Mouse (Mus musculus): ENCODE results near the gene Kri1. TPM values are rescaled to one million over a fixed set of nuclear protein-coding genes. Genes with fewer than 3 reads are reported as not detected.
"Not testable (repeated sequence)": the region's sequence is repeated elsewhere in the genome, so short reads cannot be mapped to it uniquely, and the experiment has no call there.

Kri1 gene
- total RNA-seq, 2 experiments from 2014 or later: 39.7 to 46.9 TPM

GRCm38 (mm10) chr9:21316696-21317095 lies 28.9 kb upstream of the Kri1 start:
- DNase-seq (ENCODE audit: low spot score in 2 of 2): no peak

- DNase-seq (ENCODE audit: low spot score in 2 of 2): no peak
Measured at GRCm38 (mm10) chr9:21315421-21315820, 27.7 kb upstream of the Kri1 start.

GRCm38 (mm10) chr9:21314367-21315140 lies 26.8 kb upstream of the Kri1 start:
- DNase-seq (ENCODE audit: low spot score in 2 of 2): no peak

- peak; percentile 66 to 84 for DNase-seq (ENCODE audit: low spot score in 2 of 2)
Measured at GRCm38 (mm10) chr9:21313394-21313793, 25.6 kb upstream of the Kri1 start.

- no peak for DNase-seq (ENCODE audit: low spot score in 2 of 2)
Measured at GRCm38 (mm10) chr9:21312134-21312533, 24.4 kb upstream of the Kri1 start, which contains the start of gene Ap1m2. Gene Ap1m2 (minus strand): TSS chr9:21312337.

- no peak for DNase-seq (ENCODE audit: low spot score in 2 of 2)
Measured at GRCm38 (mm10) chr9:21311695-21312094, 23.9 kb upstream of the Kri1 start.

GRCm38 (mm10) chr9:21309150-21309741 lies 21.5 kb upstream of the Kri1 start:
- DNase-seq (ENCODE audit: low spot score in 2 of 2): no peak

GRCm38 (mm10) chr9:21305065-21305464 lies 17.3 kb upstream of the Kri1 start:
- no peak for DNase-seq (ENCODE audit: low spot score in 2 of 2)

GRCm38 (mm10) chr9:21299014-21299413 lies 11.2 kb upstream of the Kri1 start:
- DNase-seq (ENCODE audit: low spot score in 2 of 2): no peak

GRCm38 (mm10) chr9:21292271-21292670 lies 4.5 kb upstream of the Kri1 start:
- DNase-seq (ENCODE audit: low spot score in 2 of 2): no peak

- DNase-seq (ENCODE audit: low spot score in 2 of 2): not testable (repeated sequence)
Measured at GRCm38 (mm10) chr9:21291868-21292267, 4.1 kb upstream of the Kri1 start.

- DNase-seq (ENCODE audit: low spot score in 2 of 2): peak; percentile 99 to 100
Measured at GRCm38 (mm10) chr9:21291022-21291787, 3.4 kb upstream of the Kri1 start, which contains the start of gene Cdkn2d. Gene Cdkn2d (minus strand): TSS chr9:21291407.

- no peak for DNase-seq (ENCODE audit: low spot score in 2 of 2)
Measured at GRCm38 (mm10) chr9:21290589-21290988, 2.8 kb upstream of the Kri1 start.

- no peak for DNase-seq (ENCODE audit: low spot score in 2 of 2)
Measured at GRCm38 (mm10) chr9:21289337-21289671, 1.5 kb upstream of the Kri1 start.

GRCm38 (mm10) chr9:21288404-21289336 lies 901 bp upstream of the Kri1 start:
- no peak for DNase-seq (ENCODE audit: low spot score in 2 of 2)

GRCm38 (mm10) chr9:21286753-21287152 lies 1.0 kb downstream of the Kri1 start:
- DNase-seq (ENCODE audit: low spot score in 2 of 2): no peak

- DNase-seq (ENCODE audit: low spot score in 2 of 2): no peak
Measured at GRCm38 (mm10) chr9:21283994-21284393, 3.8 kb downstream of the Kri1 start.

GRCm38 (mm10) chr9:21283591-21283990 lies 4.2 kb downstream of the Kri1 start:
- DNase-seq (ENCODE audit: low spot score in 2 of 2): no peak

GRCm38 (mm10) chr9:21277776-21278175 lies 10.0 kb downstream of the Kri1 start:
- DNase-seq (ENCODE audit: low spot score in 2 of 2): no peak

- no peak for DNase-seq (ENCODE audit: low spot score in 2 of 2)
Measured at GRCm38 (mm10) chr9:21276307-21276706, 11.5 kb downstream of the Kri1 start.

GRCm38 (mm10) chr9:21275727-21276126 lies 12.0 kb downstream of the Kri1 start:
- no peak for DNase-seq (ENCODE audit: low spot score in 2 of 2)
